Mouse (Mus musculus) cerebral cortex, adult 2 months (tissue): ENCODE results near the gene Vsig10.

Experiments used
- WGBS: fragments of 180-500 bp; shearing (Covaris S2); methylation state at CpG from one replicate; pipeline ENCODE4 v1.1.7; 2018; 5-methylcytosine and 5-hydroxymethylcytosine counted together

Gene Vsig10

GRCm38 (mm10) chr5:117380199-117380598, 61.3 kb downstream of the Vsig10 start:
- 78% methylated on average over 4 of the region's 4 CpGs for WGBS

- WGBS, result 76% methylated on average over 7 of the region's 7 CpGs
Measured at GRCm38 (mm10) chr5:117381785-117382184, 62.9 kb downstream of the Vsig10 start.

GRCm38 (mm10) chr5:117383198-117383597, 64.3 kb downstream of the Vsig10 start:
- 78% methylated on average over 12 of the region's 12 CpGs for WGBS

- WGBS, result 5% methylated on average over 16 of the region's 16 CpGs
Measured at GRCm38 (mm10) chr5:117388296-117388751, 69.4 kb downstream of the Vsig10 start.

GRCm38 (mm10) chr5:117388877-117389276, 70.0 kb downstream of the Vsig10 start, which contains the start of gene Rfc5:
Gene Rfc5 (minus strand): TSS chr5:117389047.
- WGBS, result under 1% methylated on average over 40 of the region's 44 CpGs

GRCm38 (mm10) chr5:117390895-117391294, 72.0 kb downstream of the Vsig10 start:
- 96% methylated on average over 1 of the region's 1 CpGs for WGBS

- WGBS, result 87% methylated on average over 5 of the region's 5 CpGs
Measured at GRCm38 (mm10) chr5:117395834-117396233, 77.0 kb downstream of the Vsig10 start.

- WGBS, result 66% methylated on average over 6 of the region's 6 CpGs
Measured at GRCm38 (mm10) chr5:117396596-117397014, 77.7 kb downstream of the Vsig10 start.

GRCm38 (mm10) chr5:117397371-117397770, 78.5 kb downstream of the Vsig10 start:
- 90% methylated on average over 6 of the region's 6 CpGs for WGBS

GRCm38 (mm10) chr5:117398007-117398550, 79.2 kb downstream of the Vsig10 start:
- 50% methylated on average over 4 of the region's 5 CpGs for WGBS

GRCm38 (mm10) chr5:117399281-117399680, 80.4 kb downstream of the Vsig10 start:
- WGBS, result 83% methylated on average over 9 of the region's 9 CpGs

GRCm38 (mm10) chr5:117403609-117404008, 84.7 kb downstream of the Vsig10 start:
- 87% methylated on average over 8 of the region's 8 CpGs for WGBS
